Mouse (Mus musculus) kidney, adult 2 months (tissue): ENCODE data around the gene Olfr38. TPM values are rescaled to one million over a fixed set of nuclear protein-coding genes. Genes with fewer than 3 reads are reported as not detected.

Source experiments
- DNase-seq: peaks from one replicate; pipeline ENCODE4 v3.0.0; 2021
- H3K27ac ChIP-seq: fragments of 200-500 bp; 2 replicates; pipeline ENCODE4 v1.5.1; 2012; ENCODE audit warnings: low read depth, low read length, control low read depth, inconsistent platforms; ENCODE audit not compliant: insufficient read depth
- H3K27me3 ChIP-seq: fragments of 200-500 bp; replicated peaks from 2 replicates; pipeline ENCODE4 v1.6.1; 2012; ENCODE audit warnings: mild to moderate bottlenecking, moderate library complexity, low read length, inconsistent platforms; ENCODE audit not compliant: control insufficient read depth, insufficient read depth
- H3K36me3 ChIP-seq: fragments of 200-500 bp; 2 replicates; pipeline ENCODE4 v1.6.1; 2012; ENCODE audit warnings: mild to moderate bottlenecking, moderate library complexity, low read length, inconsistent platforms; ENCODE audit not compliant: control insufficient read depth, insufficient read depth
- H3K4me1 ChIP-seq: fragments of 200-500 bp; 2 replicates; pipeline ENCODE4 v1.6.1; 2011; ENCODE audit warnings: low read length; ENCODE audit not compliant: control insufficient read depth, insufficient read depth
- H3K4me3 ChIP-seq: fragments of 200-500 bp; 2 replicates; pipeline ENCODE4 v1.5.1; 2011; ENCODE audit warnings: mild to moderate bottlenecking, low read depth, low read length, control low read depth; ENCODE audit not compliant: insufficient read depth
- CTCF ChIP-seq: fragments of 200-500 bp; conservative IDR thresholded peaks from 2 replicates; pipeline ENCODE4 v1.5.1; 2011; ENCODE audit warnings: low read depth, mild to moderate bottlenecking, control low read depth, low read length, moderate library complexity, mixed read lengths; ENCODE audit not compliant: insufficient read depth, insufficient read length
- POLR2A ChIP-seq: fragments of 200-500 bp; IDR thresholded peaks from one replicate; pipeline ENCODE4 v1.6.1; 2011; ENCODE audit warnings: low read depth, low read length, control low read depth
- WGBS: fragments of 180-500 bp; shearing (Covaris S2); methylation state at CpG from one replicate; pipeline ENCODE4 v1.1.7; 2018; 5-methylcytosine and 5-hydroxymethylcytosine counted together
- polyA plus RNA-seq: library from polyadenylated mRNA; depleted of rRNA; stranded (reverse); fragments of >200 nt; gene quantifications from 2 replicates; pipeline ENCODE4 v1.2.3, GENCODE M21; 2012; rRNA removed

The Olfr38 gene
- polyA plus RNA-seq, 1 experiment: not detected

GRCm38 (mm10) chr6:42777066-42777465, 20.9 kb downstream of the Olfr38 start:
- H3K4me3 ChIP-seq: no peak overlapping the region
- no peaks in the 10 kb centered on the region for H3K36me3 ChIP-seq
- 84% methylated on average over 1 of the region's 1 CpGs for WGBS
- no peak for DNase-seq
- H3K4me1 ChIP-seq: no peaks in the 10 kb centered on the region
- no peak for TF ChIP-seq POLR2A
- TF ChIP-seq CTCF: no peak
- H3K27ac ChIP-seq: no peak overlapping the region
- H3K27me3 ChIP-seq: no peaks in the 10 kb centered on the region

- no peaks in the 10 kb centered on the region for H3K36me3 ChIP-seq
- no peak for DNase-seq
- H3K4me1 ChIP-seq: no peaks in the 10 kb centered on the region
- no peaks in the 10 kb centered on the region for H3K27me3 ChIP-seq
- TF ChIP-seq CTCF: no peak
- TF ChIP-seq POLR2A: no peak
- H3K4me3 ChIP-seq: no peak within 1 kb of the TSS
- H3K27ac ChIP-seq: no peak within 1 kb of the TSS
Measured at GRCm38 (mm10) chr6:42784793-42785192, 28.6 kb downstream of the Olfr38 start, which contains the start of gene Olfr452. Gene Olfr452 (plus strand): TSS chr6:42785093.

- no peak for TF ChIP-seq POLR2A
- TF ChIP-seq CTCF: no peak
- DNase-seq: no peak
- 47% methylated on average over 4 of the region's 4 CpGs for WGBS
- H3K36me3 ChIP-seq: no peaks in the 10 kb centered on the region
- no peak overlapping the region for H3K4me3 ChIP-seq
- H3K27me3 ChIP-seq: no peaks in the 10 kb centered on the region
- no peak overlapping the region for H3K27ac ChIP-seq
- H3K4me1 ChIP-seq: no peaks in the 10 kb centered on the region
Measured at GRCm38 (mm10) chr6:42790247-42790948, 34.2 kb downstream of the Olfr38 start.

- TF ChIP-seq POLR2A: no peak
- H3K27ac ChIP-seq: no peak overlapping the region
- no peak for DNase-seq
- H3K27me3 ChIP-seq: no peaks in the 10 kb centered on the region
- WGBS: 75% methylated on average over 9 of the region's 9 CpGs
- no peaks in the 10 kb centered on the region for H3K36me3 ChIP-seq
- no peak overlapping the region for H3K4me3 ChIP-seq
- H3K4me1 ChIP-seq: no peaks in the 10 kb centered on the region
Measured at GRCm38 (mm10) chr6:42790949-42791556, 34.8 kb downstream of the Olfr38 start.

GRCm38 (mm10) chr6:42794982-42795381, 38.8 kb downstream of the Olfr38 start:
- H3K27ac ChIP-seq: no peak overlapping the region
- DNase-seq: no peak
- no peaks in the 10 kb centered on the region for H3K4me1 ChIP-seq
- H3K27me3 ChIP-seq: no peaks in the 10 kb centered on the region
- H3K4me3 ChIP-seq: no peak overlapping the region
- 85% methylated on average over 3 of the region's 3 CpGs for WGBS
- H3K36me3 ChIP-seq: no peaks in the 10 kb centered on the region
- no peak for TF ChIP-seq CTCF
- no peak for TF ChIP-seq POLR2A

- H3K36me3 ChIP-seq: no peaks in the 10 kb centered on the region
- no peak within 1 kb of the TSS for H3K4me3 ChIP-seq
- no peak within 1 kb of the TSS for H3K27ac ChIP-seq
- H3K27me3 ChIP-seq: no peaks in the 10 kb centered on the region
- H3K4me1 ChIP-seq: no peaks in the 10 kb centered on the region
- TF ChIP-seq POLR2A (no peak), CTCF (no peak)
- no peak for DNase-seq
- WGBS: 86% methylated on average over 1 of the region's 1 CpGs
Measured at GRCm38 (mm10) chr6:42811639-42812038, 55.4 kb downstream of the Olfr38 start, which contains the start of gene Olfr450. Gene Olfr450 (plus strand): TSS chr6:42811939.

Other genes with a start within 250 kb of the Olfr38 start
- not detected in 2 replicates for gene Olfr455, start 208.8 kb upstream of the Olfr38 start, polyA plus RNA-seq
- gene Tcaf3, start 158.7 kb upstream of the Olfr38 start, polyA plus RNA-seq: not detected in 2 replicates
- gene Tcaf2, start 111.2 kb upstream of the Olfr38 start, polyA plus RNA-seq: 1.2 and 1.4 TPM in 2 replicates
- gene Tcaf1, start 46.3 kb upstream of the Olfr38 start, polyA plus RNA-seq: 13.2 and 13.7 TPM in 2 replicates
- not detected in 2 replicates for gene Olfr453, start 17.0 kb upstream of the Olfr38 start, polyA plus RNA-seq
- not detected in 2 replicates for gene Olfr452, start 28.7 kb downstream of the Olfr38 start, polyA plus RNA-seq
- not detected in 2 replicates for gene Olfr450, start 55.5 kb downstream of the Olfr38 start, polyA plus RNA-seq
- not detected in 2 replicates for gene Olfr449, start 78.0 kb downstream of the Olfr38 start, polyA plus RNA-seq
- gene Olfr448, start 134.0 kb downstream of the Olfr38 start, polyA plus RNA-seq: not detected in 2 replicates
- not detected in 2 replicates for gene Olfr447, start 152.5 kb downstream of the Olfr38 start, polyA plus RNA-seq
- gene Olfr446, start 165.0 kb downstream of the Olfr38 start, polyA plus RNA-seq: not detected in 2 replicates
- gene Olfr444, start 192.7 kb downstream of the Olfr38 start, polyA plus RNA-seq: not detected in 2 replicates